Mouse (Mus musculus): ENCODE results near the gene Rdh16f2. TPM values are rescaled to one million over a fixed set of nuclear protein-coding genes. Genes with fewer than 3 reads are reported as not detected.

The Rdh16f2 gene
- total RNA-seq, 4 experiments from 2014 or later = not detected

Other genes with a start within 250 kb of the Rdh16f2 start
- gene Lrp1, start 245.3 kb upstream of the Rdh16f2 start, total RNA-seq (2022) = 100 to 1,000 TPM; 295 to 337 (median 306) TPM
- gene Stat6, start 223.5 kb upstream of the Rdh16f2 start, total RNA-seq (2022) = 10 to 100 TPM; 13.5 to 17.1 (median 15.0) TPM
- gene Nemp1, start 199.6 kb upstream of the Rdh16f2 start, total RNA-seq (2022) = 1 to 10 TPM; 4.7 to 6.1 (median 5.1) TPM
- gene Nab2, start 197.9 kb upstream of the Rdh16f2 start, total RNA-seq (2022) = 10 to 100 TPM; 36.5 to 55.0 (median 45.5) TPM
- gene Myo1a, start 161.3 kb upstream of the Rdh16f2 start, total RNA-seq (2022) = 1 to 10 TPM in 2 of 4 experiments, under 1 TPM in 2; 0.59 to 1.2 (median 0.94) TPM
- gene Tac2, start 142.0 kb upstream of the Rdh16f2 start, total RNA-seq (2022) = 10 to 100 TPM; 13.0 to 20.5 (median 16.5) TPM
- gene Zbtb39, start 126.9 kb upstream of the Rdh16f2 start, total RNA-seq (2022) = 10 to 100 TPM in 2 of 4 experiments, 1 to 10 TPM in 2; 9.9 to 11.4 (median 10.1) TPM
- 1 to 10 TPM; 2.0 to 3.1 (median 2.6) TPM for gene Gpr182, start 114.7 kb upstream of the Rdh16f2 start, total RNA-seq (2022)
- under 1 TPM; 0.13 to 0.30 (median 0.16) TPM for gene Rdh1, start 106.8 kb upstream of the Rdh16f2 start, total RNA-seq (2022)
- gene Rdh16f1, start 106.7 kb upstream of the Rdh16f2 start, total RNA-seq (2022) = 1 to 10 TPM in 1 of 4 experiments, under 1 TPM in 2, not detected in 1; 0.72 to 1.9 (median 0.96) TPM
- 1 to 10 TPM in 1 of 4 experiments, not detected in 3; 1.7 TPM for gene Rdh9, start 90.1 kb upstream of the Rdh16f2 start, total RNA-seq (2022)
- gene Rdh16, start 65.3 kb upstream of the Rdh16f2 start, total RNA-seq (2022) = under 1 TPM; 0.11 to 0.49 (median 0.34) TPM
- gene Rdh19, start 16.5 kb upstream of the Rdh16f2 start, total RNA-seq (2022) = not detected
- gene Rdh7, start 22.3 kb downstream of the Rdh16f2 start, total RNA-seq (2022) = not detected
- gene Sdr9c7, start 32.0 kb downstream of the Rdh16f2 start, total RNA-seq (2022) = not detected
- not detected for gene Hsd17b6, start 141.1 kb downstream of the Rdh16f2 start, total RNA-seq (2022)
- 1 to 10 TPM; 6.5 to 9.3 (median 8.1) TPM for gene Prim1, start 148.7 kb downstream of the Rdh16f2 start, total RNA-seq (2022)
- 100 to 1,000 TPM; 335 to 362 (median 360) TPM for gene Naca, start 169.1 kb downstream of the Rdh16f2 start, total RNA-seq (2022)
- gene Ptges3, start 192.5 kb downstream of the Rdh16f2 start, total RNA-seq (2022) = 100 to 1,000 TPM; 118 to 126 (median 124) TPM
- 1,000 to 10,000 TPM; 1,625 to 1,859 (median 1,782) TPM for gene Atp5b, start 216.8 kb downstream of the Rdh16f2 start, total RNA-seq (2022)
- 10 to 100 TPM; 36.4 to 39.1 (median 38.4) TPM for gene Baz2a, start 225.1 kb downstream of the Rdh16f2 start, total RNA-seq (2022)